Mouse (Mus musculus) G1E-ER4 (cell line): ENCODE data around the gene 1810013L24Rik. TPM values are rescaled to one million over a fixed set of nuclear protein-coding genes. Genes with fewer than 3 reads are reported as not detected.

Source experiments
- GATA1 ChIP-seq: IDR thresholded peaks from one replicate; pipeline ENCODE4 v1.8.0; 2012; ENCODE audit warnings: low read length, inconsistent platforms
- polyA plus RNA-seq: library from polyadenylated mRNA; stranded (reverse); fragments of >175 nt; gene quantifications from 2 replicates; pipeline ENCODE4 v1.2.3, GENCODE M21; 2012

The 1810013L24Rik gene
- polyA plus RNA-seq, 1 experiment, result 18.2 TPM

- TF ChIP-seq GATA1, result no peak
Measured at GRCm38 (mm10) chr16:8828636-8829563, 1.0 kb upstream of the 1810013L24Rik start.

GRCm38 (mm10) chr16:8830431-8831211 lies 721 bp downstream of the 1810013L24Rik start:
- no peak for TF ChIP-seq GATA1

- no peak for TF ChIP-seq GATA1
Measured at GRCm38 (mm10) chr16:8831241-8831640, 1.3 kb downstream of the 1810013L24Rik start.

GRCm38 (mm10) chr16:8836876-8837275 lies 7.0 kb downstream of the 1810013L24Rik start:
- TF ChIP-seq GATA1, result no peak

- TF ChIP-seq GATA1, result no peak
Measured at GRCm38 (mm10) chr16:8837595-8837994, 7.7 kb downstream of the 1810013L24Rik start.

- no peak for TF ChIP-seq GATA1
Measured at GRCm38 (mm10) chr16:8838921-8839320, 9.0 kb downstream of the 1810013L24Rik start.

- TF ChIP-seq GATA1, result no peak
Measured at GRCm38 (mm10) chr16:8840557-8840956, 10.7 kb downstream of the 1810013L24Rik start.

- no peak for TF ChIP-seq GATA1
Measured at GRCm38 (mm10) chr16:8842962-8843361, 13.1 kb downstream of the 1810013L24Rik start.

GRCm38 (mm10) chr16:8843580-8844175 lies 13.8 kb downstream of the 1810013L24Rik start:
- no peak for TF ChIP-seq GATA1

GRCm38 (mm10) chr16:8845986-8846385 lies 16.1 kb downstream of the 1810013L24Rik start:
- TF ChIP-seq GATA1, result no peak

GRCm38 (mm10) chr16:8848309-8849068 lies 18.6 kb downstream of the 1810013L24Rik start:
- no peak for TF ChIP-seq GATA1

GRCm38 (mm10) chr16:8849929-8850328 lies 20.0 kb downstream of the 1810013L24Rik start:
- TF ChIP-seq GATA1, result no peak

GRCm38 (mm10) chr16:8855143-8855542 lies 25.2 kb downstream of the 1810013L24Rik start:
- no peak for TF ChIP-seq GATA1

GRCm38 (mm10) chr16:8856820-8857219 lies 26.9 kb downstream of the 1810013L24Rik start:
- TF ChIP-seq GATA1, result no peak

GRCm38 (mm10) chr16:8862336-8862987 lies 32.6 kb downstream of the 1810013L24Rik start:
- no peak for TF ChIP-seq GATA1

- TF ChIP-seq GATA1, result no peak
Measured at GRCm38 (mm10) chr16:8864223-8864631, 34.3 kb downstream of the 1810013L24Rik start.
